Mouse (Mus musculus): Measurements from ENCODE around the gene Tmem221. TPM values are rescaled to one million over a fixed set of nuclear protein-coding genes. Genes with fewer than 3 reads are reported as not detected.
"Not testable (repeated sequence)": the region's sequence is repeated elsewhere in the genome, so short reads cannot be mapped to it uniquely, and the experiment has no call there.

Tmem221 gene
- total RNA-seq, 2 experiments from 2014 or later: 0.15 TPM; not detected in 1

DNA sequence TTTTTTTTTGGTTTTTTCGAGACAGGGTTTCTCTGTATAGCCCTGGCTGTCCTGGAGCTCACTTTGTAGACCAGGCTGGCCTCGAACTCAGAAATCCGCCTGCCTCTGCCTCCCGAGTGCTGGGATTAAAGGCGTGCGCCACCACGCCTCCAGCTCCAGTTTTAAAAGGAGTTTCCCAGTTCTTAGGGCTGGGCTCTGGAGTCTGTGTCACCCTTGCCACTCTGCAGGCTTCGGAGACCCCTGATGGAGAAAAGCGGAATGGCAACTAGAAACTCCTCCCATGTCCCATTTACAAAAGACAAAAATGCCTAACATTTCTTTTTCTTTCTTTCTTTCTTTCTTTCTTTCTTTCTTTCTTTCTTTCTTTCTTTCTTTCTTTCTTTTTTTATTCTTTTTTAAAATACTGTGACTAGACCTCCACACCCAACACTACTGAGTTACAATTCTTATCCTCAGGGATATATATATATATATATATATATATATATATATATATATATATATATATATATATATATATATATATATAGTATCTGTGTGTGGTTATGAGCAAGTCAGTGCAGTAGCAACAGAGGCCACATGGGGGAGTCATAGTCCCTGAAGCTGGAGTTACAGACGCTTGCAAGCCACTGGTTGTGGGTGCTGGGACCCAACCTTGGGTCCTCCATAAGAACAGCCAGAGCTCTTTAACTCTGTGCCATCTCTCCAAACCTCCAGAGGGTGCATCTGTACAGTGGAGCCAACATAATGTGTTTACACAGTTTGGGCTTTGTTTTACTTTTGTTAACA, 39.4 kb downstream of the Tmem221 start:
- intact Hi-C loops (cut with DNase I): not testable (repeated sequence)
- DNase-seq: peak in 1 of 2 experiments; percentile 57

- no peak for DNase-seq
- intact Hi-C loops (cut with DNase I): loop anchor here (1.0 kb wide), 1 partner anchor 19 kb away; no protein-coding TSS in a partner anchor
Measured at GRCm38 (mm10) chr8:71516786-71517185, 41.9 kb downstream of the Tmem221 start.

- DNase-seq: no peak
- intact Hi-C loops (cut with DNase I): no loop called here
Measured at GRCm38 (mm10) chr8:71515043-71515442, 43.6 kb downstream of the Tmem221 start.

DNA sequence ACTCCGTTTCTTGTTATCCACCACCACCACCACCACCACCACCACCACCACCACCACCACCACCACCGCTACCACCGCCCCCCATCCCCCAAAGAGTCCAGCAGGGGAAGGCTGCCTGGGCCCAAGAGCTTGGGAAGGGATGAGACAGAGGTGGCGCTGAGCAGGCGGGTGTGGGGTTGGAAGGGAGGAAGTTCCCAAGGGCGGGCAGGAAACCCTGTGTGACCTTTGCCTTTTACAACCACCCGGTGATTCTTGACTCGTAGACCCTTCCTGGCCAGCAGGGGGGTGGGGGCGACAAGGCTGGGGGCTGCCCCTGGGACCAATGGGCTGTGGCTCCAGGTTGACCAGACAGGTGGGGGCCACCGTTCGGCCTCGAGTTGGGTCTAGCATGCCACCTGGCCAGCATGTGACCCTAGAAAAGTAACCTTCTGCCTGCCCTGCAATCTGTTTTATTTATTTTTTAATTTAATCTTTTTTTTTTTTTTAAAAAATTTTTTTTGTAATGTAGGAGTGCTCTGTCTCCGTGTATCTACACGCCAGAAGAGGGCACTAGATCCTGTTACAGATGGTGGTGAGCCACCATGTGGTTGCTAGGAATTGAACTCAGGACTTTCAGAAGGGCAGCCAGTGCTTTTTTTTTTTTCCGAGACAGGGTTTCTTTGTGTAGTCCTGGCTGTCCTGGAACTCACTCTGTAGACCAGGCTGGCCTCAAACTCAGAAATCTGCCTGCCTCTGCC, 45.5 kb downstream of the Tmem221 start:
- DNase-seq: no peak
- intact Hi-C loops (cut with DNase I): no loop called here

GRCm38 (mm10) chr8:71511644-71512043, 47.0 kb downstream of the Tmem221 start, which contains the start of gene Plvap:
Gene Plvap, minus strand, starts transcription at chr8:71511752.
- no peak for DNase-seq
- intact Hi-C loops (cut with DNase I): no loop called here

DNA sequence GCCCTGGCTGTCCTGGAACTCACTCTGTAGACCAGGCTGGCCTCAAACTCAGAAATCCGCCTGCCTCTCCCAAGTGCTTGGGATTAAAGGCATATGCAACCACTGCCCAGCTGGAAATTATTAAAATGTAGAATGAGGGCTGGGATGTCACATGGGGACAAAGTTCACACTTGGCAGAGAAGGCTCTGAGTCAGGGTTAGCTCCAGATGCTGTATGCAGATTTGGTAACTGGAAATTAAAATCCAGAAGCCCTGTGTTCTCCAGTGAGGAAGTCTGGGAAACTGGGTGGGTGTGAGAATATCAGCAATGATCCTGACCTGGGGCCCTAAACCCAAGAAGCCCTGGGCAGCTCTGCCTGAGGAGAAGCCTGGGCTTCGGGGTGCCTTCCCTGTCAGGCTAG, 49.4 kb downstream of the Tmem221 start:
- intact Hi-C loops (cut with DNase I): no loop called here
- no peak for DNase-seq

- DNase-seq: peak; percentile 69 to 74
- intact Hi-C loops (cut with DNase I): no loop called here
Measured at GRCm38 (mm10) chr8:71507589-71508104, 51.0 kb downstream of the Tmem221 start.

DNA sequence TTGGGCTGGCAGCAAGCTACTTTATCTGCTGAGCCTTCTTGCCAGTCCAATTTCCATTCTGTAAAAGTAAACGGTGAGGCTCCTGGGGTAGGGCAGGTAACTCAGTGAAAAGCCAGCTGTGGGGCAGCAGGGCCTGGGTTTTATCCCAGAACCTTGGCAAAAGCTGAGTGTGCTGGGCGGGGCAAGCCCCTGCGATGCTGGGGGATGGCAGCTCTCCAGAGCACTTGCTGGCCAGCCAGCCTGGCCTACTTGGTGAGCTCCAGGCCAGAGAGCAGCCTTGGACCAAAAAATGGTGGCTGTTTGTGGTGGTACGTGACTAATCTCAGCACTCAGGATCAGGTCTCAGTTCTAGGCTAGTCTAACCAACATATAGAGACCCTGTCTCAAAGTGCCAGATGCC, 52.7 kb downstream of the Tmem221 start:
- intact Hi-C loops (cut with DNase I): no loop called here
- peak in 1 of 2 experiments; percentile 45 for DNase-seq

DNA sequence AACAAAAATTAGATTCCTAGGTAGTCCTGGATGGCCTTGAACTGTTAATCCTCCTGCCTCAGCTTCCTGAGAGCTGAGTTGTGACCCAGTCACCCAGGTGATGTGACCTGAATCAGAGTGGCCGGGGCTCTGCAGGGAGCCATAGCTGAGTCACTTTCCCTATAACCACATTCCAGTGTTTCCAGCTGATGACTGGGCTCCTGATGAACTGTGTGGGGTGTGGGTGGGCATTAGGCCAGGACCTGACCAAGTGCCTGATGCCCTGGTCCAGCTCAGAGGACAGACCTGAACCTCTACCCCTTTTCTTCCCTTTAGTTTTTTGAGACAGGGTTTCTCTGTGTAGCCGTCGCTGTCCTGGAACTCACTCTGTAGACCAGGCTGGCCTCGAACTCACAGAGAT, 53.3 kb downstream of the Tmem221 start:
- DNase-seq: no peak
- intact Hi-C loops (cut with DNase I): no loop called here

DNA sequence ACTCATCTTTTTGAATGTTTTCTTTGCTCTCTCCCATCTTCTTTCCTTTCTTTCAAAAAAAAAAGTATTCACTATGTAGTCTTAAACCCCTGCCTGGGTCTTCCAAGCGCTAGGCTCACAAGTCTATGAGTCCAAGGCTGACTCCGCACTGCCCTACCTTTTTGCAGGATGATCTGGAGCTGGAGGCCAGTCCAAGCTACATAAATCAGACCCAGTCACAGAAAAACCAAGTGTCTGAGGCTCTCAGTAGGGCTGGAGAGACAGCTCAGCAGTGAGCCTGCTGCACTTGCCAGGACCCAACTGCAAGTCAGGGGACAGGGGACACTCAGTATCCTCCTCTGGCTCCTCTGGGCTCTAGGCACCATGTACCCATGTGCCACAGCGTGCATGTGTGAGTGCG, 54.3 kb downstream of the Tmem221 start:
- intact Hi-C loops (cut with DNase I): no loop called here

More for the DNA sequence above, 54.3 kb downstream of the Tmem221 start:
- no peak for DNase-seq

Other genes with a start within 250 kb of the Tmem221 start
- 10 to 100 TPM; 75.4 to 96.2 TPM for gene Use1, start 192.0 kb downstream of the Tmem221 start, total RNA-seq (2021)
- 1 to 10 TPM; 5.1 to 7.5 TPM for gene Ocel1, start 187.6 kb downstream of the Tmem221 start, total RNA-seq (2021)
- 10 to 100 TPM; 20.9 to 21.5 TPM for gene Nr2f6, start 176.9 kb downstream of the Tmem221 start, total RNA-seq (2021)
- 1 to 10 TPM; 6.4 to 8.1 TPM for gene Ushbp1, start 163.1 kb downstream of the Tmem221 start, total RNA-seq (2021)
- 10 to 100 TPM; 60.1 to 68.3 TPM for gene Babam1, start 162.0 kb downstream of the Tmem221 start, total RNA-seq (2021)
- under 1 TPM; 0.12 to 0.46 TPM for gene Ankle1, start 152.9 kb downstream of the Tmem221 start, total RNA-seq (2021)
- gene Abhd8, start 95.2 kb downstream of the Tmem221 start, total RNA-seq (2021): 10 to 100 TPM; 19.3 to 26.9 TPM
- gene Mrpl34, start 93.9 kb downstream of the Tmem221 start, total RNA-seq (2021): 10 to 100 TPM; 66.7 to 67.1 TPM
- 10 to 100 TPM; 20.4 to 27.6 TPM for gene Dda1, start 89.7 kb downstream of the Tmem221 start, total RNA-seq (2021)
- gene Ano8, start 72.9 kb downstream of the Tmem221 start, total RNA-seq (2021): 10 to 100 TPM; 13.8 to 16.0 TPM
- 10 to 100 TPM in 1 of 2 experiments, 1 to 10 TPM in 1; 8.0 to 10.5 TPM for gene Gtpbp3, start 70.8 kb downstream of the Tmem221 start, total RNA-seq (2021)
- 1 to 10 TPM; 5.6 to 9.3 TPM for gene Plvap, start 47.1 kb downstream of the Tmem221 start, total RNA-seq (2021)
- not detected for gene Ccdc194, start 33.2 kb downstream of the Tmem221 start, total RNA-seq (2021)
- gene Bst2, start 21.4 kb downstream of the Tmem221 start, total RNA-seq (2021): 1 to 10 TPM; 7.6 to 9.9 TPM
- 10 to 100 TPM; 20.8 to 24.8 TPM for gene Mvb12a, start 15.9 kb downstream of the Tmem221 start, total RNA-seq (2021)
- gene Nxnl1, start 7.7 kb upstream of the Tmem221 start, total RNA-seq (2021): under 1 TPM; 0.10 TPM
- gene Slc27a1, start 10.0 kb upstream of the Tmem221 start, total RNA-seq (2021): 10 to 100 TPM; 55.9 to 77.1 TPM
- gene Pgls, start 33.3 kb upstream of the Tmem221 start, total RNA-seq (2021): 10 to 100 TPM; 25.6 to 26.1 TPM
- gene Fam129c, start 38.8 kb upstream of the Tmem221 start, total RNA-seq (2021): under 1 TPM; 0.71 to 0.76 TPM
- gene Colgalt1, start 52.1 kb upstream of the Tmem221 start, total RNA-seq (2021): 10 to 100 TPM; 33.0 to 35.6 TPM
- gene Unc13a, start 112.9 kb upstream of the Tmem221 start, total RNA-seq (2021): not detected
- 1 to 10 TPM; 1.8 TPM for gene Jak3, start 117.4 kb upstream of the Tmem221 start, total RNA-seq (2021)
- 1 to 10 TPM; 1.0 to 1.2 TPM for gene Insl3, start 130.3 kb upstream of the Tmem221 start, total RNA-seq (2021)
- gene B3gnt3, start 142.9 kb upstream of the Tmem221 start, total RNA-seq (2021): 1 to 10 TPM; 2.1 to 2.6 TPM
- 1 to 10 TPM in 1 of 2 experiments, not detected in 1; 1.4 TPM for gene Fcho1, start 166.8 kb upstream of the Tmem221 start, total RNA-seq (2021)